Mouse (Mus musculus) liver, postnatal 0 days (tissue): ENCODE data around the gene Igflr1. TPM values are rescaled to one million over a fixed set of nuclear protein-coding genes. Genes with fewer than 3 reads are reported as not detected.

Source experiments
- ATAC-seq: fragments of 200-750 bp; cut with Nextera tagmentation; 2 replicates; pipeline ENCODE4 v1.8.0; 2017; ENCODE audit warnings: mild to moderate bottlenecking, moderate library complexity
- DNase-seq: peaks from one replicate; pipeline ENCODE4 v3.0.0-alpha.2; 2016
- H3K27ac ChIP-seq: fragments of 300-500 bp; sonication (generic); 2 replicates; pipeline ENCODE4 v1.5.1; 2014; ENCODE audit warnings: antibody characterized with exemption, moderate library complexity, mild to moderate bottlenecking, low read depth
- H3K27me3 ChIP-seq: fragments of 300-500 bp; sonication (generic); 2 replicates; pipeline ENCODE4 v1.6.1; 2014; ENCODE audit warnings: low read length, control low read depth, mixed read lengths; ENCODE audit not compliant: insufficient read depth
- H3K36me3 ChIP-seq: fragments of 300-500 bp; sonication (generic); replicated peaks from 2 replicates; pipeline ENCODE4 v1.6.1; 2014; ENCODE audit warnings: mild to moderate bottlenecking, control low read depth, low read length, moderate library complexity, mixed read lengths; ENCODE audit not compliant: insufficient read depth
- H3K4me1 ChIP-seq: fragments of 300-500 bp; sonication (generic); 2 replicates; pipeline ENCODE4 v1.6.1; 2014; ENCODE audit warnings: antibody characterized with exemption, mild to moderate bottlenecking, control low read depth; ENCODE audit not compliant: insufficient read depth
- H3K4me2 ChIP-seq: fragments of 300-500 bp; sonication (generic); 2 replicates; pipeline ENCODE4 v1.6.1; 2014; ENCODE audit warnings: low read depth, mild to moderate bottlenecking, low read length, moderate library complexity, mixed read lengths
- H3K4me3 ChIP-seq: fragments of 300-500 bp; sonication (generic); 2 replicates; pipeline ENCODE4 v1.5.1; 2014; ENCODE audit warnings: low read depth, low read length
- H3K9ac ChIP-seq: fragments of 300-500 bp; sonication (generic); replicated peaks from 2 replicates; pipeline ENCODE4 v1.6.1; 2014; ENCODE audit warnings: mild to moderate bottlenecking, moderate library complexity
- H3K9me3 ChIP-seq: fragments of 300-500 bp; sonication (generic); 2 replicates; pipeline ENCODE4 v1.6.1; 2016; ENCODE audit warnings: mild to moderate bottlenecking, control low read depth, low read length, mixed read lengths
- CTCF ChIP-seq: sonication (generic); IDR thresholded peaks from 2 replicates; pipeline ENCODE4 v1.5.1; 2016; ENCODE audit warnings: antibody characterized with exemption, low read depth
- EP300 ChIP-seq: IDR thresholded peaks from 2 replicates; pipeline ENCODE4 v1.6.1; 2016; ENCODE audit warnings: antibody characterized with exemption, low read depth, mild to moderate bottlenecking
- WGBS: fragments of 180-500 bp; shearing (Covaris S2); extraction: QIAGEN DNeasy Blood & Tissue Kit; methylation state at CpG from one replicate; pipeline ENCODE4 v1.1.7; 2014; ENCODE audit not compliant: insufficient replicate concordance; 5-methylcytosine and 5-hydroxymethylcytosine counted together
- polyA plus RNA-seq: library from polyadenylated mRNA; unstranded; fragments of >200 nt; fragmentation: Nextera tagmentation; extraction: Ambion mirVana; gene quantifications from 2 replicates; pipeline ENCODE4 v1.2.1, GENCODE M21; 2015

Igflr1 gene
- polyA plus RNA-seq, 1 experiment from 2014 or later = 1.2 TPM

DNA sequence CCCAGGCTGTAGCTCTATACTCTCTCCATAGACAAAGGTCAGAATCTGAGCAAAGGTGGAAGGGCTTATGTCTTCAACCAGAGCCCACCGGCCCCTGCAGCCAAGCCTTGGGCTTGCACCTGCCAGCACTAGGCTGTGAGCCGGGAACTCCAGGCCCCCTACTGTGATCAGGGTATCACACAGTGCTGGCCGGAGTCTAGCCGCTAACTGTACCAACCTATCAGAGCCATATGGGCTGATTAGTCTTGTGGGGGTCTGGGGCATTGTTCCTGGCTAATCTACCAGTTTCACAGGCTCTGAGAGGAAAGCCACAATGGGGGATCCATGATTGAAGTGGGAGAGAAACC, 26.4 kb downstream of the Igflr1 start:
- H3K9me3 ChIP-seq = no peaks in the 10 kb centered on the region
- H3K4me1 ChIP-seq = peaks cover 22% of the 10 kb centered on the region; the same call in 1 of the 2 replicates
- TF ChIP-seq CTCF (no peak), EP300 (no peak)
- ATAC-seq (no peak), DNase-seq (no peak)
- peaks cover 2% of the 10 kb centered on the region; the same call in 1 of the 2 replicates for H3K36me3 ChIP-seq
- no peak overlapping the region for H3K4me3 ChIP-seq
- H3K27ac ChIP-seq = no peak overlapping the region
- WGBS = 79% methylated on average over 4 of the region's 4 CpGs
- no peak overlapping the region for H3K4me2 ChIP-seq
- H3K9ac ChIP-seq = no peak overlapping the region
- no peaks in the 10 kb centered on the region for H3K27me3 ChIP-seq

DNA sequence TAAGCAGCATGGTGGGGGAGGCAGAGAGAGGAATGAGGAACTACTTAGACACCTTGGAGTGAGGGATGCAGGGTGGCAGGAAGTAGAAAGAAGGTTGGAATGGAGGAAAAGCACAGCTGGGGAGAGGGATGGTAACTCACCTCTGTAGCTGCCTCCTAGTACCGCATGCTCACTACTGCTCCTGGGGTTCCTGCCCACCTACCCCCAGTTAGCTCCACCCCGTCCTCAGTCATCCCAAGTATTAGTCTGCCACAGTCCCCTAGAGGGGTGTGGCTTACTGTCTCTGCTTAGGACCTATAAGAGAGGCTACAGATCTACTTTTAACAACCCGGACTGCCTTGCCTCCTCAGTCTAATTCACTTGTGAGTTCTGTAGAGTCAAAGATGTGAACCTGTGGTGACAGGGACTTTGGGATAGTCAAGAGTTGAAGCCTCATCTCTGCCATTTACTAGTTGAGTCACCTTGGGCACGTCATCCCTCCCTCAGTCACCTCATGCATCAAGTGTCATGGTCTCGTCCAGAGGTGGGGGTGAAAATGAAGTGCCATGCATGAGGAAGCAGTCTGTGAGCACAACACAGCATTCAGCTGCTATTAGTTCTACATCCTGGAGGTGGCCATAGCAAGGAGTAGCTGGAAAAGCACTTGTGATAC, 27.7 kb downstream of the Igflr1 start:
- Histone ChIP-seq H3K4me1 (0 out of 2 replicates have a peak, but pooled peaks cover 13% of the 10 kb centered on the region), H3K36me3 (no peaks in the 10 kb centered on the region), H3K27ac (no peak overlapping the region), H3K9me3 (no peaks in the 10 kb centered on the region), H3K27me3 (no peaks in the 10 kb centered on the region), H3K4me2 (no peak overlapping the region), H3K4me3 (no peak overlapping the region), H3K9ac (no peak overlapping the region)
- no peak for TF ChIP-seq CTCF
- no peak for TF ChIP-seq EP300
- WGBS = 59% methylated on average over 5 of the region's 5 CpGs
- DNase-seq (no peak), ATAC-seq (no peak)

DNA sequence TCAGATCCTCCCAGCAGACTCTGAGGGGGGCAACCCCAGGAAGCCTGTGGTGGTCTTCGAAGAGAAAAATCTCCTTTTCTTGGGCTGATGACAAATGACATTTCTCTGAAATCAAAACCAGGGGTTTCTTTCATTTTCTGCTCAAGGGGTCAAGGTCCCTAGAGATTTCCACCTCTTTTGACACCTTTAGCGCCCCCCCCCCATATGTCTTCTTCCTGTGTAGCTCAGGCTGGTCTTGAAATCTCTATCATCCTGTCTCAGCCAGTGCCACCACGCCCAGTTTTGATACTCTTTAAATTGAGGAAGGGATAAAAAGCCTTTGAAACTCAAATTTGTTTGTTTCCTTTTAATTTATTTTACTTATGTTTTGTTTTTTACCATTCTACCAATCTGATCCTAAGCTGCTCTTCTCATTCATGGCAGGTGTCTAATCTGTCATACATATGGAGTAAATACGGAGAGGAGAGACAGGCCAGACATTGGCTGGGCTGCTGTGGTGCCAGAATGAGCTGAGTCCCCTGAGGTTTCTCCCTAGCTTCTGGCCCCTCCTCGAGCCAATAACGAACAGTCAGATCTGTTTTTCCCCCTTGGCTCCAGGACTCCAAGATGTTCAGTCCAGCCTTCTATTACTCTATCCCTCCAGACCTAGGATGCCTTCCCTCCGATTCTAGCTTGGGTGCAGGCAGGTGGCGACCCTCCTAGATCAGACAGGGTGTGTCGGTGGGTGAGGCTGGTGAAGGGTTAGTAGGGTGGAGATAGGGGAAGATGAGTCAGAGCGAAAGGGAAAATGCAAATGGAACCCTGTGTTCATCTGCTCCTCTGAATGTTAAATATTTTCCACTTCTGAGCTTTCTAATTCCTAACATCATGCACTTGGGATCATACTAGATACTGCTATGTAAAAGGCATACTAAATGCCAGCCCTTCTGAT, 28.6 kb downstream of the Igflr1 start:
- no peak overlapping the region for H3K4me2 ChIP-seq

DNA sequence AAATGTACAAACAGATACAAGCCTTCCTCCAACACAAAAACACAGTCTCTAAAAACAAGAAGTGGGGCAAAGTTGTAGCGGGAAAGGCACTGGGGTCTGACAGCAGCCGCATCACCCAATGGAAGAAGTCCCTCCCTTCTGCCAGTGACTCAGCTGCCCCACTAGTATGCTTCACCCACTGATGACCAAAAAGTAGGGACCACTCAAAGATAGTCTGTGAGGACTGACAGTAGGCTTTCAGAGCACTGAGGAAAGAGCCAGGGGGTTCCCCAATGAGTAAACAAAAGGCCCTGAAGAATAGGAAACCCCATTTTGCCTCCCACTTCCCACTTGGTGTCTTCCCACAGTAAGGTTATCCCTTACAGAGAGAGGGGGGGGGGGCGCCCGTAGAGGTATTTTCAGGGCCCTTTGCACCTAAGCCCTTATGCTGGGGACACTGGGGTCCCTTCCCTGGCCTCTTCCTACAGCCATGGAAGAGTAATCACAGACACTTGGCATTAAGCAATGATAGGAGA, 29.3 kb downstream of the Igflr1 start:
- no peak for ATAC-seq
- TF ChIP-seq EP300 (no peak), CTCF (no peak)
- Histone ChIP-seq H3K4me3 (no peak overlapping the region), H3K4me1 (peaks cover 14% of the 10 kb centered on the region; the same call in 1 of the 2 replicates), H3K27me3 (no peaks in the 10 kb centered on the region), H3K9me3 (no peaks in the 10 kb centered on the region), H3K27ac (no peak overlapping the region), H3K4me2 (no peak overlapping the region), H3K9ac (no peak overlapping the region), H3K36me3 (no peaks in the 10 kb centered on the region)
- no peak for DNase-seq
- WGBS = 62% methylated on average over 4 of the region's 4 CpGs

More for the DNA sequence above, 28.6 kb downstream of the Igflr1 start:
- WGBS = 66% methylated on average over 10 of the region's 10 CpGs
- Histone ChIP-seq H3K36me3 (no peaks in the 10 kb centered on the region), H3K9me3 (no peaks in the 10 kb centered on the region), H3K4me1 (0 out of 2 replicates have a peak, but pooled peaks cover 13% of the 10 kb centered on the region), H3K27me3 (no peaks in the 10 kb centered on the region), H3K27ac (no peak overlapping the region), H3K4me3 (no peak overlapping the region), H3K9ac (no peak overlapping the region)
- ATAC-seq (no peak), DNase-seq (no peak)
- TF ChIP-seq EP300 (no peak), CTCF (no peak)

DNA sequence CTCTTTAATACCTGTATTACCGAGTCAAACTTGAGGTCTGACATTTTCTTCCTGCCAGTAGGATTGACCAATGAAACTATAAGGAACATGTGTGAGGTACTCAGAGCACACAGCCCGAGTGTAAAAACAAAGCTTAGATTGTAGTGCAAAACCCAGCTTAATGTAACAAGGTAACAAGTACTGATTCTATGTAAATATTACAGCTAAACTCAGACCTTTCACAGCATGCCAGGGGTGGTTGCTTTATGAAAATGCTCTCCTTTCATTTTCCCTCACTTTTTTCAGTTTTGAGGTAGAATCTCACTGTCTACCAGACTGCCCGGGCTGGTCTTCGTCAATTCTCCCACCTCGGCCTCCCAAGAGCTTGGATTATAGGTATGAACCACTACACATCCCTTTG, 30.9 kb downstream of the Igflr1 start:
- no peak for TF ChIP-seq EP300
- no peak for TF ChIP-seq CTCF
- Histone ChIP-seq H3K4me3 (no peak overlapping the region), H3K27ac (no peak overlapping the region), H3K27me3 (no peaks in the 10 kb centered on the region), H3K9me3 (no peaks in the 10 kb centered on the region), H3K9ac (no peak overlapping the region), H3K4me1 (peaks cover 16% of the 10 kb centered on the region), H3K4me2 (no peak overlapping the region), H3K36me3 (no peaks in the 10 kb centered on the region)
- WGBS = 69% methylated on average over 5 of the region's 5 CpGs
- DNase-seq (no peak), ATAC-seq (no peak)

DNA sequence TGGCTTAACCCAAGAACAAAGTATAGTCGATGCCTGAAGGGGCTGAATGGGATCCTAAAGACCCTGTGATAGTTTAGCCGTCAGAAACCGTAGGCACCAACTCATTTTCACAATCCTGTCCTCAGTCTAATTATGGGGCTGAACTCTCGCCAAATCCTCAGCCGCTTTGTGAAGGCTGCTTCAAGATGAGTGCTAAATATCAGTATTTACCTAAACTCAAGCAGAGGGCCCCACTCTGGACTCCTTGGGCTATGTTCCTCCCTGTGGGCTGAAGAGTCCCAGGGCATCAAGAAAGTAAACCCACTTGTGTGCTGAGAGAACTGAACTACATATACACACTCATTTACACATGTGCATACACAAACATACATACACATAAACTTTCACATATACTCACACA, 31.6 kb downstream of the Igflr1 start:
- Histone ChIP-seq H3K4me3 (no peak overlapping the region), H3K9me3 (no peaks in the 10 kb centered on the region), H3K4me1 (peaks cover 16% of the 10 kb centered on the region), H3K4me2 (no peak overlapping the region), H3K9ac (no peak overlapping the region), H3K27me3 (no peaks in the 10 kb centered on the region), H3K27ac (no peak overlapping the region), H3K36me3 (no peaks in the 10 kb centered on the region)
- WGBS = 76% methylated on average over 5 of the region's 5 CpGs
- TF ChIP-seq CTCF (no peak), EP300 (no peak)
- DNase-seq = no peak
- ATAC-seq = no peak
